Mouse (Mus musculus): Measurements from ENCODE around the gene Zfp28.

- TF ChIP-seq CTCF (IDR thresholded peaks at IDR 0.05; ENCODE audit: borderline replicate concordance, control insufficient read depth, extremely low read depth, insufficient read depth, low read length, poor library complexity) = no peak
- TF ChIP-seq POLR2A (IDR thresholded peaks at IDR 0.05; ENCODE audit: control insufficient read depth, extremely low read depth, insufficient read depth, low read length, poor library complexity) = no peak
Observed at GRCm38 (mm10) chr7:6389449-6389848, 6.4 kb downstream of the Zfp28 start.

Measured in thymus, adult 2 months (tissue).